Mouse (Mus musculus) B cell, adult 2 months (primary cell): ENCODE data around the gene Ldb3.

ENCODE experiments used
- DNase-seq, 2 experiments: peaks; one replicate each; pipeline ENCODE4 v3.0.0; 2022

Ldb3 gene

DNA sequence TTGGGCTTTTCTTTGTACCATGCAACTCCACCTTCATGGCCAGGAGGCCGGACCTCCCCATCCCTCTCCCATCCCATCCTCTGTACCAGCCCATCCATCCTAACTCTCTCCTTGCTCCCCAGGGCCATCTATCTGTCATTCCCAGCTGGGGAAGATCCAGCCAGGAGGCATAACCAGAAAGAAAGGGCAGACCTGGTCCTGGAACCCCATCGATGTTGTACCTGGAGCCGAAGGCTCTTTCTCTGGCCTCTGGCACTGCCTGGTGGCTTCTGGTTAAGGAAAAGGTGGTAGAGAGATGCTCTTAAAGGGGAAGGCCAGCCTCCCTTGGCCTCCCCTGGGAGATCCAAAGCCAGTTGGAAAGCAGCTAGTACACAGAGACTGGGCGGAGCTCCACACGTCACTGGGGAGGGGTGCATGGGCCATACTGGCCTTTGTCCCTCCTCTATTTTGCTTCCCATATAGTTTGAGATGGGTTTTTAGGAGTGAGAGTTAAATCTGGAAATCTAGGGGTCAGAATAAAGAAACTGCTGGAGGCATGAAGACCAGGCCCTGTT, 1.6 kb upstream of the Ldb3 start:
- DNase-seq: no peak

DNA sequence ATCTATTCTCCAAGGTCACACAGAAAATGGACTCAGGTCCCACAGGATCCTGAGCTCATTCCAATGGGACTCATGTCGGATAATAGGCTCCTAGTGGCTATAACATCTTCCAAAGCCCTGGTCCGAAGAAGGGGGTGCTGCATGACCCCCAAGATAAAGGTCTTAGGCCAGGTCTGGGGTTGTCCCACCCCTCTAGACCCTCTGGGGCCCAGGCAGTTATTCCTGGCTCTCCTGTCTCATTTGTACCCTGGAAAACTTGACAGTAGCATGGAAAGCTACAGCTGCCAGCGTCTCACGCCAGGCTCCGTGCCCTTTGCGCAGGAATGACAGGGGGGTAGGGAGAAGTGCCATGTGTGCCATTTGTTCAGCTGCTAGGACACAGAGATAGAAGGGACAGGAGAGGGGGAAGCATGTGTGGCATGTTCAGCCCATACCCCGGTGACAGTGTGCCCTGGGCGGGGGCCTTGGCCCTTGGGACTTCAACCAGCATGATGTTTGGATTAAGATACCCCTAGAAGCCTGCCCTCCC, 767 bp upstream of the Ldb3 start:
- no peak for DNase-seq

DNA sequence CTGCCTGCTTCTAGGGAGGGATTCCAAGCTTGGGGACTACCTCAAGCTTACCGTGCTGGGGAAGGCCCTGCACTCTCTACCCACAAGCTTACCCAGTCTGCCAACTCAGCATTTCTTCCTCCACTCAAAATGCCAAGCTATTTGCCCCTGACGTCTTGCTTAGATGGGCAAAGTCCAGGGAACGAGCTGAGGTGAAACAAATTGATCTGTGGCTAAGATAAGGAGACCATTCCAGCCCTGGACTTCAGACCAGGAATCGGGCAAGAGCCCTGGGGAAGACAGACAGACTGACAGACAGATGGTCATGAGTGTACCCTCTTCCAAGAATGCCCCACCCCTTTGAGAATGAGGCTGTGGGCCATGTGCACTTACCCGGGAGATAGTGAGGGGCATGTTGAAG, 477 bp downstream of the Ldb3 start:
- DNase-seq: no peak

DNA sequence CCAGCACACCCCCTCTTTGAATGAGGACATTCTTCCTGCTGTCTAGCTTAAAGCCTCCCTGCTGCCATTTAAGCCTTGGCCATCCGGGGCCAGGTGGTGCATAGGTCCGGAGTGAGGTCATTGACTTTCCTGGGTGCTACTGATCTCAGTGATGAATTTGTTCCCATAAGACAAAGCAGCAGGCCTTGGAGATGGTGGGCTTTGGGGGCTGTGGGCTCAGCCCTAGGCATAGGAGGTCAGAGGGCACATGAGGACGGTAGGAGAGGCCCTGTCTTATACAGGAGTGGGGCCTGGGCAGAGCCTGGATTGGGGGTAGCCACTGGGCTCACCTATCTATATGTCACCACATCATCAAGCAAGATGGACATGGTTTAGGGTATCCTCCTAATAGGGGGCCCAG, 1.6 kb downstream of the Ldb3 start:
- DNase-seq: no peak

DNA sequence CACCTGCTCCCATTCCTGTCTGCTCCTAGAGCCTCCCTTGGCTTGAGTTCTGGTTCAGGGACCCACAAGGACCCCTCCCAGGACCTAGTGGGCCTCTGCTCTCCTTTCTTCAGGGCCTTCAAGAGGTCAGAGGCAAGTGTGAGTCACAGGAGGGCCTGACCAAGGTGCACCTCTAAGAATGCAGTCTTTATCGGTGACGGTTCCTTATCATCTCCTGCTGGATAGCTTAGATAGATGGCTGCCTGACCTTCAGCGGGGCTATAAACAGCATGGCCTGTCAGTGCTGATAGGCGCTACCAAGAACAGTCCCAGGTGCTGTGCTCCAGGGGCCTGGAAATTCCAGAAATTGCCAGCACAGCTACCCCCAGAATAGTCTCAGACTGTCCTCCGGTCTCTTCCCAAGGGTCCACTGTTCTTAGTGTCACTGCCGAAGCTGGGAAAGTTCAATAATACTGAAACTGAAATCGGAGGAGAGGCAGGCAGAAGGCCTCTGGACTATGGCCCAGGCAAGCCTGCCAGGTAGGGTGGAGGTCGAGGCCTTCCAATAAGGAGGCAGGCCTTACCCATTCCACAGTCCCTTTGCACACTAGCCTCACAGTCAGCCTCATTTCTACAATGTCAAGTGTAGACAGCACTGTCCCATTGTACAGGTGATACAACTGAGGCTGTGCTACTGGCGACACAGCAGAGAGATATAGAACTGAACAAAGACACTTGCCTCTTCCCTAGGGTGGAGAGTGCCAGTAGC, 3.0 kb downstream of the Ldb3 start:
- DNase-seq: no peak

DNA sequence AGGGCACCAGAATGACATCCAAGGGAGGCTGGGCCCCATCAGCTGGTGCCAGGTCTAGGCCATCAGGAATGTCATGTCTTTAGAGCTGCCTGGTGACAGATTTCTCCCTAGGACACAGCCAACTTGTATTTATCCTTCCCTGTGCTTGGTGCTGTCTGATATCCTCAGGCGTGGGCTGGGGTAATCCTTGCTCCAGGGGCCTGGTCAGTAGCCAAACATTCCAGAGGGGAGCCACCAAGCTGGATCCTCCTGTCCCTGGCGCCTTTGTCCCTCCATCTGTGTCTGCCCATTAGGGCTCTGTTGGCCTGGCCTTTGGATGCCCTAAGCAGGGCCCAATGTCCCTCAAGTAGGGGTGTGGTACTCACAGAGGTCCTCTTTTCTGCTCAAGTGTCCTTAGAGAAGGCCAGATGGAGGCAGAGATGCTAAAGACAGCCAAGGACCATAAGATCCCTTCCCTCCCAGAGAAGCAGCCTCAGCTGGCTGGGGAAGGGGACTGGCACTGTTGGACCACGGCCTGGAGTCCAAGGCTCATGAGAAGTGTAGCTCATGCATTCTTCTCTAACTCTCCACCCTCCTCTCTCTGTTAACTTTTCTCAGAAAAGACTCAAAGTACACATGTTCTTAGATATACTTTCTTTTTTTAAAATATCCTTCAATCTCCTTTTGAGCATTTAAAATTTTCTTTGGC, 5.6 kb downstream of the Ldb3 start:
- no peak for DNase-seq

DNA sequence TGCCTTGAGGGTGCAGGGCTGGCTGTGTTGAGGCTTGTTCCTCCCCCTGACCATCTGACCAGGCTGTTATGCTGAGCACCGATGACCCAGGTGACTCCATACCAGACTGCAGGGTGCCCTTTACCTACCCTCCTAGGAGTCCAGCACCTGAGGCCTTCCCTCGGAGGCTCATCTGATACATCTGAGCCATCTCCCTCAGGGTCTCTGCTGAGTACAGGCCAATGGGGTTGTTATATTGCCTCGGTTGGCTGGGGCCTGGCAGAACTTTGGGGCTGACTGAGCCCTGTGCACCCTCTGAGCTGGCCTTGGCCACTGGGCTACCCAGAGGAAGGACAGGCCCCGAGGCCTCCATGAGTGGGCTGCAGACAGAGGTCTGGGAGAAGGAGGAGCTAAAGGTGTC, 11.6 kb downstream of the Ldb3 start:
- no peak for DNase-seq

DNA sequence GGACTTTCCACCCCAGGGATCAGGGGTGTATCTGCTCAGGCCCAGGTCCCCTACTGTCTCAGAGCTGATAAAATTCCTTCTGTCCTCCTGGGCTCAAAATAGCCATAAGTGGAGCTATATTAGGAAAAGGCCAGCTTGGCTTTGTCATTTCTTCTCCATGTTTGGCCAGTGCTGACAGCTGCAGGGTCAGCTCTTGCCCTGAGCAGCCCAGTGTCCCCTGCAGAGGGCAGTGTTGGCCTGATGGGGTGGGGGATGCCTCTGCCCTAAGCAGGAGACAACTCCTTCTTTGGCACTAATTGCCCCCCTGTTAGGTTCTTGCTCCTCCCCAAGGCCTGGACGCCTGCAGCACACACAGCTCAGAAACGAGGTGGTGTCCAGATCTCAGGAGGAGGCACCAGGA, 14.4 kb downstream of the Ldb3 start:
- DNase-seq: no peak

DNA sequence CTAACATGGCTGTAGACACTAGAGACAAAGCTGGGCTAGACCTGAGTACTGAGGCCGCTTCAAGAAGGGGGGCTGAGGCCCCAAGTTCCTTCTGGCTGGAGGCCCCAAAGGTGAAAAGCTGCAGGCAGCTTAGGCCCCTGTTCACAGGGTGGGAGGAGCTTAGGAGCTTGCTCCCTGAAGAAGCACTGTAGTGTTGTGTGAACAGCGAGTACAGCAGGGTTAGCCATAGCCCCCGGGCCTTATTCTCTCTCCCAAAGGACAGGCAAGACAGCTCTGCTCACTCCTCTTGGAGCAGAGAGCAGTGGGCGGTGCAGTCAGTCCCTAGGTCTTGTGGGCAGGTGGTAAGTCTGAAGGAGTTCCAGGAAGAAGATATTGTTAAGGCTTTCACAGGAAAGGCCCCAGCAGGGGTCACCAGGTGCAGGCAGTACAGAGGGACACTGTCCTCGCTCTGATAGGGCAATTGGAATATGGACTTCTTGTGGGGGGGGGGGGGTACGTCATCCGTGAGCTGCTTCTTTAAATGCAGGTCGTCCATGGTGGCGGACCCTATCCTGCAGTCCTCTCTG, 15.1 kb downstream of the Ldb3 start:
- no peak for DNase-seq

DNA sequence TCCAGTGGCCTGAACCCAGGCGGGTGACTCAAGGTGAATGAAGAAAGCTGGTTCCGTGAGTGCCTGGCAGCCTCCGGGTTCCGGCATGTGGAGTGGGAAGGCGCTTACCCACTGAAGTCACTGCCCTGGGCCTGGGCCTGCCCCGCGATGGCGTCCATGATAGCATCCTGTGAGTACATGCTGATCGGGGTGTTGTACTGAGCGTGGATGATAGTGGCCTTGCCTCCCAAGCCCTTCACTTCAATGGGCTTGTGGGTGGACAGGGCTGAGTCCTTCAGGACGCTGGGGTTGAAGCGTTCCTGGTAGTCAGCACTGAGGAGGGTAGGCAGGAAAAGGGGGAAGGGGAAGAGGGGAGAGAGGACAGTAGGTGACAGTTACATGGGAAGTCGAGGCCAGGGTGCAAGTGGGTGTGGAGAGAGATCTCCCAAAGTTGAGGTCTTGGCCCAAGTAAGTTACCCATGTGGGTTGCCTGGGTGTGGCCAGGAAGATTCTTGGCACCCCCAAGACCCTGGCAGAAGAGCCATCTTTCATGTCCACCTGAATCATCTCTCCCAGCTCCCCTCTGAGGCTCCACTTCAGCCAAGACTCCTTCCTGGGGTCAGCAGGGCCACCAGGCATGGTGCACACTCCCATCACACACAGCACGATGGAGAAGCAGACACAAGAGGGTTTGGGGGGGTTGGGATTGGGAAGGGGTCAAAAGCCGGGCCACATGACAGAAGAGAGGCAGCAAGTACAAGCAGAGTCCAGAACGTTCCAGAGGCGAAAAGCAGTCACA, 16.7 kb downstream of the Ldb3 start:
- DNase-seq: no peak

DNA sequence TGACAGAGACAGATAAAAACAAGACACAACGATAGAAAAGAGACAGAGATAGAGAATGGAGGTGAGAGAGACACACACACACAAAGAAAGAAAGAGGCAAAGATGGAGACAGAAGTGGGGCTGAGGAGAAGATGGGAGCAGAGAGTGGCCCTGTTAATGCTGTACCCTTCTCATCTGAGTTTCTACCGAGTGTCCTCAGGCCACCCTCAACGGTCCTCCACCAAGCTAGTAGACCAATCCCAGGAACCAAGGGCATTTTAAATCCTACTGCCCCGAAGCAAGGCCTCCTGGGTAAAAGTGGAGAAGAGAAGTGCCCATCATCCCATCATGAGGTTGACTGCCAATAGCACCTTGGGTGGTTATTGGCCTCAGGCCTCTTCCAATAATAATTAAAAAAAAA, 17.6 kb downstream of the Ldb3 start:
- no peak for DNase-seq

DNA sequence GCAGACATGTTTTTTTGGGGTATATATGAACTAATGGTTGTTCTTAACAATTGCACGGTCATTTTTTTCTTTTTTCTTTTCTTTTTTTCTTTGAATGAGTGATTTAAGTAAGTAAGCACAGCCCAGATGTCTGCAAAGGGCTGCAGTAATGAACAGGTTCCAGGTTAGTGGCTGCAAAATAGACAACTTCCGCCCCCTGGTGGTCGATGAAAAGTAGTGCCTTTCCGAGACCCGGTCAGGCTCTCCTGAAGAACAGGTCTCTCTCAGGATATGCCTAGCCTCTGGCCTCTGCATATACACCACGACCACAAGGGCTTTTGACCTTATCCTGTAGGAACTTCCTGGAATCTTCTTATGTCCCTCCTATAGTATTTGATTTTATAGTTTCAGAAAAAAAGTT, 18.2 kb downstream of the Ldb3 start:
- DNase-seq: peak; percentile 62 to 67

DNA sequence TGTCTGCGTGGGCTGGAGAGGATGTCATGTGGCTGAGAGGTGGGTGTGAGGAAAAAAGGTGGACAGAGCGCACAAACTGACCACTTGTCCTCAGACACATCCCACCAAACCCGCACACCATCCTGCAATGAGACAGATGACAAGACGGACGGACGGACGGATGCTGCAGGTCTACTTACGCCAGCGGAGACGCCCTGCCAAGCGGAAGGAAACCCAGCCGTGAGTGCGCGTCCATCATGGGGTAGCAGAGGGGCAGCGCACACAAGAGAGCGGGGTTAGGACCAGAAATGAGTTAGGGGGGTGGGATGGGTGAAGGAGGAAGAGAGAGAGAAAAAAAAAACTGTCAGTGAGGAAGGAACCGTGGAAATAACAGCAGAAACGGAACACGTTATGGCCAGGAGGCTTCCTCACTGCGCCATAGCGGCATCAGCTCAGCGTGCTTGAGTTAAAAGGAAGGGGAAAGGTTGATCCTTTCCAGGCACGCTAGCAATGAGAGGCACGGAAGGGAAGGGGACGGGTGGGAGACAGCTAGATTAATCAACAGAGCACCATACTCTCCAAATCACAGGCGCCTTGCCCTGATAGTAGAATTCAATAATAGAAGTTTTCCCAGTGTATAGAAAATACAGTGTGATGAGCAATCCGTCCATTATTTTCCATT, 18.8 kb downstream of the Ldb3 start:
- no peak for DNase-seq

DNA sequence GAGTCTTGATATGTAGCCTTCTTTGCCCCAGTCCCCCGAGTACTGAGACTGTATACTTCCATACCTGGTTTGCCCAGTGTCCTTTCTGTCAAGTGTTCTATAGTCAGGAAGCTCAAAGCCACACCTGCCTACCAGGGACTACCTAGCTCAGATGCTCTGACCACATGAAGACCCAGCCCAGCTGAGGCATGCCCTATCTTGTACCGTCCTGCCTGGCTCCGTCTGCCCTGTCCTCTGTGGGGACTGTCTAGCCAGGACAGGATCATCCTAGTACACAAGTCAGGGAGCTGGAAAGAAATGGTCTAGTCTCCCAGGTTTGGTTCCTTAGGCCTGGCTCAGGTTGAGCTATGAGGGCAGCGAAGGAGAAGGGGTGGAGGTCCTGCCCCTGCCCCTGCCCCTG, 19.9 kb downstream of the Ldb3 start:
- DNase-seq: no peak

DNA sequence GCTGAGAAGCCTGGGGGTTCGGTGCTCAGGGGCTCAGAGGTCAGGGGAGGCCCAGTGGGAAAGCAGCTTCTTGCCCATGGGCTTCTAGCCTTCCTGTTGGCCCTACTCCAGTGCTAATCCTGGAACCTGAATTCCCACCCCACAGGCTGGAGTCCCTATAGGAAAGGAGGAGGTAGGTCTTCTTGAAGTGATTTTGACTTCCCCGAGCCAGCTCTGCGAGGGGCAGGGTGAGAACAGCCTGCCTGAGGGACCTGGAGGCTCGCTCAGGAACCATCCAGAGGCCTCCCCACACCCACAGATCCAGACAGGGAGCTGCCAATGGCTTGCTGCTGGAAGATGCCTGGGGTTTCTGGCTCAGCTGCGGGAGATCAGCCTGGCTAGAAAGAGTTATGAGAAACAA, 20.8 kb downstream of the Ldb3 start:
- DNase-seq: no peak

DNA sequence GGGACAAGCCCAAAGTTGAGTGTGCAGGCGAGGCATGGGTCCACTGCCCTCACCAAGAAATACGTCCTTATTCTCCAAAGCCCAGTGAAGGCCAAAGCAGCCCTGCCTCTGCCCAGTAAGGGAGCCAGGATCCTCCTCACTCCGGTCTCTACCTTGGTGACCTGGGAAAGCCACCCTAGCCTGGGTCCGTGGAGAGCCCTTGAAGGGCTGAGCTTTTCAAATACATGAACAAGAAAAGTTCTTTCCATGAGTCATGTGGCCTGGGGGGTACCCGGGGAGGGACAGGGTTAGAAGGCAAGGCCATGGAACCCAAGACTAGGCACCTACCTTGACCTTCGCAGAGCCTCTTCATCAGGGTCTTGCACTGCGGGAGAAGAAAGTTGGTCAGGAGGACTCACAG, 22.0 kb downstream of the Ldb3 start:
- DNase-seq: no peak

DNA sequence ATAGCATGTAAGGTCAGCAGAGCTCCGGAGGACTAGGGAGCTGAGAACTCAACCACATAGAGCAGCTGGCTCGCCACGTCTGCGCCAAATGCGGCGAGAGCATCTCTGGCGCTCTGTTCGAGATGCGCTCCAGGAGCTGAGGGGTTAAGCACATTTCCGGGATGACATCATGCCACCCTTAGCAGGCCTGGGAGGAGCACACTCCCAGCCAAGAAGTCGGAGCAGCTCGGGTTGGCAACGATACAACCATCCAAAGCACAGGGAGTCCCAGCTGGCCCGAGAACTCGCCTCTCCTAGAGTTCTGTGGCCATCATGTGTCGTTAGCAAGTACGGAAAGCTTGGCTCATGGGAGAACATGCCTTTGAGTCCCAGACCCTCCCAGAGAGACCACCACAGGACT, 22.8 kb downstream of the Ldb3 start:
- DNase-seq: no peak

DNA sequence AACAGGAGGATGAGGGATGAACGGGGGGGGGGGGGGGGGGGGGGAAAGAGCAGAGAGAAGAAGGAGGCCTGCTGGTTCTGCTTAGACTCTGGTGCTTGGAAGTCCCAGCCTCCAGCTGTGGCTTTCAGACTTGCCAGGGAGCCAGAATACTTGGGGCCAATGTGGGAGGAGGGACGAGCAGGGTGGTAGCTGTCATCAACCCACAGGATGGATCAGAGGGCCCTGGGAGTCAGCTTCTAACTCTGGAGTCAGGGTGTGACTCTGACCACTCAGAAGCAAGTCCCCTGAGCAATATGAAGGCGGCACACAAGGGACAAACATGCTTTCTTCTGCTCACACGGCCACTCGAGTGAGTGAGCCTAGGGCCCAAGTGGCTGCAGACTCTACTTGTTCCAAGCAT, 23.8 kb downstream of the Ldb3 start:
- no peak for DNase-seq

DNA sequence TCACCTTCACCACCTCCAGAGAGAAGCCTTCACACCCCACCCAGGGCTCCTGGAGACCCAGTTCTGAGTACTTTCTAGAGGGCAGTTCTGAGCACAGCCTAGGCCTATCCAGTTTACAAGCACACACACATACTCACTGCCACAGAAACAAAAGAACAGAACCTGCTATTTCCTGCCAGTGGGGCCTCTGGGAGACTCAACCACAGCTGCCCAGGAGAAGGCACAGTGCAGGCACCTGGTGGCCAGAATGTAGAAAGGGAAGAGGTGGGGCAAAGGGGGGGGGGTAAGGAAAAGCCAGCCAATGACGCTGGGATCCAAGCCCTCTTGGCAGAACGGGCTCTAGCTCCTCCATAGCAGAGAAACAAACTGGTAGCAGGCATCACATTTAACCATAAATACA, 26.1 kb downstream of the Ldb3 start:
- DNase-seq: no peak

DNA sequence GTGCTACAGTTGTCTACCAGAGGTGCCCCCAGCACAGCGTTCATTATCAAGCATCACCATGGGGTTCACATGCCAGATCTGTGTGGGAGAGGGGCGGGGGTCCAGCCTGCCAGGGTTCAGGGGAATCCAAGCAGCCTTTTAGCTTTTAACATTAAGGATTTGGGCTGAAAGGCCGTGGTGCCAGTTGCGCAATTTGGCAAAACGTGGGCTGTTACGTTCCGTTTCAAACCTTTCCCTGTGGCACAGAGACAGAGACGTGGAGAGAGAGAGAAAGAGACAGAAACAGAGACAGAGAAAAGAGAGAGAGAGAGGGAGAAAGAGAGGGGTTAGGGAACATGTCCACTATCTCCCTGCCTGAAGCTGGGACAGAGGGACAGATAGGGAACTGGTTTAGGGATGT, 26.8 kb downstream of the Ldb3 start:
- no peak for DNase-seq

DNA sequence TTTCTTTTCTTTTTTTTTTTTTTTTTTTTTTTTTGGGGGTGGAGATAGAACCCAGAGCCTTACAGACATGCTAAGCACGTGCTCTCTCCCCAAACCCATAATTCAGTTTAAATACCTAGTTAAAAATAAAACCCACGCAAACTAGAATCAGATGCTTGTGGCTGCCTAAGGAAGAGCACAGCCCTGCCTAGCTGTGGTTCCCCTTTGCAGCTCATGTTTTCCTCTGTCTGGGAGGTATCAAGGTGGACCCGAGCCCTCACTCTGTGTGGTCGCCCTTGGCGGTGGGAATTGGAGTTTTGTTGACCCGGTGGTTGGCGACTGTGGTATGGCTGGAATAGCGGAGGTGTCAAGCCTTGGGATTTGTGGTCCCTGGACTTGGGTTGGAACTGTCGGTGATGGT, 29.5 kb downstream of the Ldb3 start:
- no peak for DNase-seq

DNA sequence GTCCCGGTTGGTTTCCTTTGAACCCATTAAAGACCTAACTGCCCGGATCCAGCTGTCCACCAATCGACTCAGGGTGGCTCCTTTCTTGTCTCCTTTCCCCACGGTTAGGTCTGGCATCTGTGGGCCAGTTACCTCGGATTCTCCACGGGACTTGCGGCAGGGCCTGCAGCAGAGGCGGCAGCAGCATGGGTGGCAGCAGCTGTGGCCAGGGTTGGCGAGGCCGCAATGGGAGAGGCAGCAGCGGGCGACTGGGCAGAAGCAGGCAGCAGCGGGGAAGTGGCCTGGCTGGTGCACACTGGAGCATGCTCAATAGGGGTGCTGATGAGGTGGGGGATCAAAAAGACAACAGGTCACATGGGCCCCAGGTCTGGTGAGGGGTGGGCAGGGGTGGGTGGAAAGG, 33.3 kb downstream of the Ldb3 start:
- no peak for DNase-seq

DNA sequence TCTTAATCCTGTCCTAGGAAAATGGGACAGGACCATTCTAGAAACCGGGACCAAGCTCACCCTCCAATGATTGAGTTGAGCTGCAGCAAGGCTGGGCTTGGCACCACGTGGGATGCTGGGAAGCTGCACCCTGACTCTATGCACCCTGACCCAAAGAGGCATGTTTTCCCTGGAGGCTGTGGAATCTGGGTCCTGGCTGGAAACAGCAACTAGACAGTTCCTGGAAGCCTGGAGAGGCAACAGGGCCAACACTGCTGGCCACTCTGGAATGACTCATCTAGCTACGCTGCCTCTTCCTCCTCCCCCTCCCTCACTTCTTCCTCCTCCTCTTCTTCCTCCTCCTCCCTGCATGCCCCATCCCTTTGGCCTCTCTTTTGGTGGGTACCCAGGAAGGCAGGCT, 34.4 kb downstream of the Ldb3 start:
- DNase-seq: no peak
